Mouse (Mus musculus) embryonic facial prominence, embryonic 14.5 days (tissue): ENCODE measurements around the gene Olfm1. TPM values are rescaled to one million over a fixed set of nuclear protein-coding genes. Genes with fewer than 3 reads are reported as not detected.

Source experiments
- ATAC-seq: fragments of 200-750 bp; cut with Nextera tagmentation; 2 replicates; pipeline ENCODE4 v1.8.0; 2017; ENCODE audit warnings: low read depth, moderate number of reproducible peaks, moderate TSS enrichment
- DNase-seq: peaks from one replicate; pipeline ENCODE4 v3.0.0-alpha.2; 2015; ENCODE audit warnings: low spot score
- H3K27ac ChIP-seq: fragments of 300-500 bp; sonication (generic); replicated peaks from 2 replicates; pipeline ENCODE4 v1.5.1; 2014; ENCODE audit warnings: low read depth, mild to moderate bottlenecking, low read length, moderate library complexity
- H3K27me3 ChIP-seq: fragments of 300-500 bp; sonication (generic); replicated peaks from 2 replicates; pipeline ENCODE4 v1.6.1; 2014; ENCODE audit warnings: low read length; ENCODE audit not compliant: control insufficient read depth, insufficient read depth
- H3K36me3 ChIP-seq: fragments of 300-500 bp; sonication (generic); 2 replicates; pipeline ENCODE4 v1.6.1; 2014; ENCODE audit warnings: low read length, mixed read lengths; ENCODE audit not compliant: control insufficient read depth, insufficient read depth
- H3K4me1 ChIP-seq: fragments of 300-500 bp; sonication (generic); 2 replicates; pipeline ENCODE4 v1.6.1; 2014; ENCODE audit warnings: antibody characterized with exemption, low read length; ENCODE audit not compliant: control insufficient read depth, insufficient read depth
- H3K4me2 ChIP-seq: fragments of 300-500 bp; sonication (generic); 2 replicates; pipeline ENCODE4 v1.6.1; 2014; ENCODE audit warnings: low read depth, mild to moderate bottlenecking, low read length, moderate library complexity, mixed read lengths
- H3K4me3 ChIP-seq: fragments of 300-500 bp; sonication (generic); 2 replicates; pipeline ENCODE4 v1.5.1; 2014; ENCODE audit warnings: low read depth, mild to moderate bottlenecking, low read length
- H3K9ac ChIP-seq: fragments of 300-500 bp; sonication (generic); 2 replicates; pipeline ENCODE4 v1.6.1; 2014; ENCODE audit warnings: low read depth, mild to moderate bottlenecking, low read length, moderate library complexity, mixed read lengths
- H3K9me3 ChIP-seq: fragments of 300-500 bp; sonication (generic); 2 replicates; pipeline ENCODE4 v1.6.1; 2016; ENCODE audit warnings: low read length; ENCODE audit not compliant: control insufficient read depth
- WGBS: fragments of 180-500 bp; shearing (Covaris S2); extraction: QIAGEN DNeasy Blood & Tissue Kit; methylation state at CpG from one replicate; pipeline ENCODE4 v1.1.7; 2014; 5-methylcytosine and 5-hydroxymethylcytosine counted together
- polyA plus RNA-seq: library from polyadenylated mRNA; unstranded; fragments of >200 nt; fragmentation: Nextera tagmentation; extraction: Ambion mirVana; gene quantifications from 2 replicates; pipeline ENCODE4 v1.2.1, GENCODE M21; 2014

Olfm1 gene
- polyA plus RNA-seq, 1 experiment from 2014 or later: 46.1 TPM

GRCm38 (mm10) chr2:28244667-28245395 lies 52.0 kb downstream of the Olfm1 start:
- no peaks in the 10 kb centered on the region for H3K9me3 ChIP-seq
- WGBS: 68% methylated on average over 8 of the region's 8 CpGs
- H3K36me3 ChIP-seq: no peaks in the 10 kb centered on the region
- no peak overlapping the region for H3K27ac ChIP-seq
- ATAC-seq (no peak), DNase-seq (peak; percentile 17)
- H3K4me3 ChIP-seq: no peak overlapping the region
- H3K4me1 ChIP-seq: 0 out of 2 replicates have a peak, but pooled peaks cover 3% of the 10 kb centered on the region
- no peaks in the 10 kb centered on the region for H3K27me3 ChIP-seq
- H3K9ac ChIP-seq: no peak overlapping the region
- no peak overlapping the region for H3K4me2 ChIP-seq

DNA sequence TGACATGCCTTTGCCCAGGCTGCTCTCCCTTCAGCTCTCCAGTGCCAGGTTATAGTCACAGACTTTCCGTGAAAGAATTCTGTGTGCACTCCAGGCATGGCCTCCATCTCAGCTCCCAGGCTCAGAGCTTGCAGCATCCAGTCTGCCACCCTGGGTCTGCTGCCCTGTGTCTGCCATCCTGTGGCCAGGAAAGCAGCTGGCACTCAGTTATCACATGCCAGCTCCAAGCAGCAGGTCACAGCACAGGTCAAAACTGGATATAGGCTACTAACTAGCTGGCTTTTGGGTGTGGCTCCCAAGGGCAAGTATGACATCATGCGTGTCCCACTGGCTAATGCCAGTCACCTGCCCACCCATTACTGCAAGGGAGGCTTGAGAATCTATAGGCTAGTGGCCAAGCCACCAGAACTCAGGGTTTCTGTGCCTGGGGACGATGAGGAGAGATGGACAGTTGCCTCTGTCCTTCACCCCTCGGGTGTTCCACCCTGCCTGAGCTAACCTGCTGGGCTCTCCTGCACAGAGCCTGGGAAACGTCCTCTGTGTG lies 53.4 kb downstream of the Olfm1 start:
- Histone ChIP-seq H3K9ac (no peak overlapping the region), H3K4me2 (no peak overlapping the region), H3K27me3 (no peaks in the 10 kb centered on the region), H3K9me3 (no peaks in the 10 kb centered on the region), H3K4me3 (no peak overlapping the region), H3K4me1 (0 out of 2 replicates have a peak, but pooled peaks cover 3% of the 10 kb centered on the region), H3K36me3 (no peaks in the 10 kb centered on the region), H3K27ac (no peak overlapping the region)
- 70% methylated on average over 5 of the region's 5 CpGs for WGBS
- DNase-seq: no peak
- no peak for ATAC-seq

GRCm38 (mm10) chr2:28247098-28247497 lies 54.3 kb downstream of the Olfm1 start:
- Histone ChIP-seq H3K4me3 (no peak overlapping the region), H3K27ac (no peak overlapping the region), H3K36me3 (no peaks in the 10 kb centered on the region), H3K4me1 (0 out of 2 replicates have a peak, but pooled peaks cover 2% of the 10 kb centered on the region), H3K9me3 (no peaks in the 10 kb centered on the region), H3K9ac (no peak overlapping the region), H3K4me2 (no peak overlapping the region), H3K27me3 (no peaks in the 10 kb centered on the region)
- no peak for DNase-seq
- WGBS: 81% methylated on average over 11 of the region's 11 CpGs
- no peak for ATAC-seq

DNA sequence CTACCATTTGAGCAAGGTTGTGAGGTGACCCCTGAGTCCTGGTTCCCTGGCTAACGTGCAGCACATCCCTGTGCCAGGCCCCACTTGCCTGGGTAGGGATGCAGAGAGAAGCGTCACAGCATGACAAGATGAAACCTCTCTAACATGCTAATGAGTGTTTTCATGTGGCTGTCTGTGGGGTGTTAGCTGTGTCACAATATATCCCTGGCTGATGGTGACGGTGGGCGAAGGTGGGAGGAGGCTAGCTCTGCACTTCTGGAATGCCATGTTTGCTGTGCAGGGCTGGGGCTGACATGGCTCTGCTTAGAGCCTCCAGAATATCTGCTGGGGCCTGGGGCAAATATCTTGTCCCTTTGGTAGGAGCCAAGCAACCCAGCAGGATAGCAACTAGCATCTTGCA lies 59.8 kb downstream of the Olfm1 start:
- no peak for DNase-seq
- Histone ChIP-seq H3K27ac (no peak overlapping the region), H3K27me3 (no peaks in the 10 kb centered on the region), H3K4me3 (no peak overlapping the region), H3K4me2 (no peak overlapping the region), H3K4me1 (no peaks in the 10 kb centered on the region), H3K9ac (no peak overlapping the region), H3K36me3 (no peaks in the 10 kb centered on the region), H3K9me3 (no peaks in the 10 kb centered on the region)
- WGBS: 84% methylated on average over 4 of the region's 4 CpGs
- ATAC-seq: no peak

DNA sequence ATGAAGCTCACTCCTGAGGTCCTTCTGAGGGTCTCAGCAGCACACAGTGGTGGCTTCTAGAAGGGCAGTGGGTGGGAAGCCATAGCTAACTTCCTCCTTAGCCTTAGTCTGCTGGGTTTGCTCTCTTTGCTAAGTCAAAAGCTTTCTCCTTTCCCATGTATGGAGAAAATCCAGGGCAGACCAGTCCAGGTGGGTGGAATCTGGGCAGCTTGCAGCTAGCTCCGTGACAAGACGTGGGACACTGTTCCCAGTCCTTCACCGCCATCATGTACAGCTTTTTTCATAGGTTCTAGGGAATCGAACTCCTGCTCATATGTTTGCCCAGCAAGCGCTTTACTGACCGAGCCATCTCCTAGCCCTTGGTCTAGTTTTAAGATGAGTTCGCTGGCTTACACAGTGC lies 63.2 kb downstream of the Olfm1 start:
- H3K27ac ChIP-seq: no peak overlapping the region
- no peak overlapping the region for H3K4me2 ChIP-seq
- ATAC-seq: no peak
- no peak for DNase-seq
- no peak overlapping the region for H3K4me3 ChIP-seq
- H3K9me3 ChIP-seq: no peaks in the 10 kb centered on the region
- H3K36me3 ChIP-seq: no peaks in the 10 kb centered on the region
- no peaks in the 10 kb centered on the region for H3K27me3 ChIP-seq
- H3K4me1 ChIP-seq: no peaks in the 10 kb centered on the region
- H3K9ac ChIP-seq: no peak overlapping the region
- 87% methylated on average over 7 of the region's 7 CpGs for WGBS

DNA sequence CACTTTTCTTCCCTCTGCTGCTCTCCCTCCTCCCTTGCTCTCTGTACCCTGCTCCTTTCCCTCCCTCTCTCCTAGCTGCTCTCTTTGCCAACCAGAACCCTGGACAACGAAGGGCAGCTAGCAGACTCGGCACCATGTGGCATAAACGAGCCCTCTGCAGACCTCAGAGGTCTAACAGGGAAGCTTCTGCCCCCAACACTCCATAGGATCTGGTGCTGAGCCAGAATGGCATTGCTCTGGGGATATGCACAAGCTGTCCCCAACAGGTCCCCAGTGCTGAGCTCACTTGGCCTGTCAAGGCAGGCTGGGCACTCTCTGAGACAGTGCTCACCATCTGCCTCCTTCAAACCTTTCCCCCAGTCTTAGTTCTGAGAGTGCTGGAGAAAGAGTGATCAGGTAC lies 68.6 kb downstream of the Olfm1 start:
- H3K9ac ChIP-seq: no peak overlapping the region
- no peaks in the 10 kb centered on the region for H3K4me1 ChIP-seq
- H3K36me3 ChIP-seq: no peaks in the 10 kb centered on the region
- ATAC-seq: no peak
- H3K4me3 ChIP-seq: no peak overlapping the region
- no peak overlapping the region for H3K4me2 ChIP-seq
- no peaks in the 10 kb centered on the region for H3K27me3 ChIP-seq
- 65% methylated on average over 3 of the region's 3 CpGs for WGBS
- DNase-seq: no peak
- no peak overlapping the region for H3K27ac ChIP-seq
- H3K9me3 ChIP-seq: no peaks in the 10 kb centered on the region

GRCm38 (mm10) chr2:28267776-28268275 lies 75.0 kb downstream of the Olfm1 start:
- Histone ChIP-seq H3K4me2 (no peak overlapping the region), H3K27me3 (no peaks in the 10 kb centered on the region), H3K9me3 (no peaks in the 10 kb centered on the region), H3K27ac (no peak overlapping the region), H3K4me3 (no peak overlapping the region), H3K36me3 (no peaks in the 10 kb centered on the region), H3K4me1 (peaks cover 6% of the 10 kb centered on the region; the same call in 1 of the 2 replicates), H3K9ac (no peak overlapping the region)
- DNase-seq (no peak), ATAC-seq (no peak)
- WGBS: 80% methylated on average over 3 of the region's 3 CpGs

DNA sequence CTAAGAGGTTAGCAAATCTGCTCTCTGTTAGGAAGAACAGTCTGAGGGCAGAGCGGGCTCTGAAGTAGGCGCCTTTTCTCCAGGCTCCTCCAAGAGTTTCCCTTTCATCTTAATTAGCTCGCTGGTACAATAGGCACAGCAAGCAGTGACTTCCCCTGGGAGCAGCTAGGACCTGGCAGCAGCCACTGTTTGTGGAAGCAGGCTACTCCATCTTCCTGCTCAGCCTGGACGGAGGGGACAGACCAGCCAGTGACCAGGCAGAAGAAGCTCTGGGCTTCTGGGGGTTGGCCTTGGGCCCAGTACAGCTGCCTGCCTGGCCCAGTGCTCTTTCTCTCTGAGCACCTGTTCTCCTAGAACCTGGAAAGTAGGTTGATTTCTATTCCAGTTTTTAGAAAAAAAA lies 77.8 kb downstream of the Olfm1 start:
- Histone ChIP-seq H3K4me2 (no peak overlapping the region), H3K4me3 (no peak overlapping the region), H3K9ac (no peak overlapping the region), H3K4me1 (peaks cover 6% of the 10 kb centered on the region; the same call in 1 of the 2 replicates), H3K9me3 (no peaks in the 10 kb centered on the region), H3K36me3 (no peaks in the 10 kb centered on the region), H3K27me3 (no peaks in the 10 kb centered on the region), H3K27ac (no peak overlapping the region)
- 11% methylated on average over 4 of the region's 4 CpGs for WGBS
- peak; percentile 41; the same call in 1 of the 2 replicates for ATAC-seq
- peak; percentile 63 for DNase-seq
